10 mouse cellular contexts compared by ENCODE assay signal in the genomic region with DNA sequence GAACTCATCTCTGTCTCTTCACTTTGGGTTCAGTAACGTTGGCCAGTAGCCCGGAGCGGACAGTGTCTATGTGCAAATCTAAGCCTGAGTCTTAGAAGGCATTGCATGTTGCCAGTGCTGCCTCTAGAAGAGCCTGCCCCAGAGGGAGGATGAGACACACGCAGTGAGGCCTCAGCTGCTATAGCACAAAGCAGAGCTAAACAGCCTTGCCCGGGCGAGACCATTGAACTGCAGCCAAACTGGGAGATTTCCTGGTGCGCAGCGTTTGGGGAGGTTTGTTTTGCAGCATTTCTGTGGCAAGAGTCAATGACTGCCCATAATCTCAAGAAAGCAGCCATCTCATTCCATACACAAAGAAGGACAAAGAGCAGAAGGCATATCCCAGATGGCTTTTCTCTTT.
A peak's percentile ranks its signal among the peaks of the same experiment; 100 is the strongest.
DNase-seq lines count a peak whose midpoint lies in the region; ATAC-seq and TF ChIP-seq lines count a peak whose summit lies in the region.
"Had no signal": no experiment of that assay in that cellular context is flagged by ENCODE, and none has a peak within 500 bp of the region (broad histone marks: within the 10 kb centered on the region; RNA-seq: fewer than 3 reads in every experiment).

No protein-coding gene starts in this region.

- 49% methylated on average over 8 of the region's 8 CpGs for WGBS in forebrain, embryonic 14.5 days
- 67% methylated on average over 8 of the region's 8 CpGs for WGBS in forebrain, embryonic 12.5 days
- WGBS in liver, adult 2 months: 75% methylated on average over 8 of the region's 8 CpGs
- WGBS in liver, embryonic 11.5 days: 76% methylated on average over 8 of the region's 8 CpGs
- WGBS in midbrain, embryonic 13.5 days: 41% methylated on average over 8 of the region's 8 CpGs

- peaks cover 17% of the 10 kb centered on the region for H3K4me1 ChIP-seq in forebrain, embryonic 14.5 days (ENCODE audit: control insufficient read depth, insufficient read depth, low read length)
- peaks cover 43% of the 10 kb centered on the region for H3K4me1 ChIP-seq in forebrain, embryonic 12.5 days
- H3K4me1 ChIP-seq in liver, adult 2 months (ENCODE audit: control insufficient read depth, insufficient read depth, low read length): no peaks in the 10 kb centered on the region
- no peaks in the 10 kb centered on the region for H3K4me1 ChIP-seq in liver, embryonic 11.5 days (replicated peaks; ENCODE audit: control insufficient read depth, insufficient read depth, low read length)
- peaks cover 47% of the 10 kb centered on the region for H3K4me1 ChIP-seq in midbrain, embryonic 13.5 days (replicated peaks)

- no peaks in the 10 kb centered on the region for H3K36me3 ChIP-seq in forebrain, embryonic 14.5 days (ENCODE audit: control insufficient read depth, insufficient read depth, low read length)
- H3K36me3 ChIP-seq in forebrain, embryonic 12.5 days (replicated peaks): no peaks in the 10 kb centered on the region
- no peaks in the 10 kb centered on the region for H3K36me3 ChIP-seq in liver, adult 2 months (ENCODE audit: control insufficient read depth, insufficient read depth, low read length)
- H3K36me3 ChIP-seq in liver, embryonic 11.5 days (ENCODE audit: control insufficient read depth, insufficient read depth, low read length): no peaks in the 10 kb centered on the region
- H3K36me3 ChIP-seq in midbrain, embryonic 13.5 days: no peaks in the 10 kb centered on the region
- H3K36me3 ChIP-seq: embryonic facial prominence, embryonic 15.5 days; neural tube, embryonic 13.5 days had no signal

- no peaks in the 10 kb centered on the region for H3K79me2 ChIP-seq in liver, adult 2 months (ENCODE audit: control insufficient read depth, insufficient read depth, low read length)

- H3K4me3 ChIP-seq in forebrain, embryonic 14.5 days (ENCODE audit: low read depth, low read length): no peak overlapping the region
- H3K4me3 ChIP-seq in forebrain, embryonic 12.5 days (replicated peaks): no peak overlapping the region
- no peak overlapping the region for H3K4me3 ChIP-seq in liver, adult 2 months (ENCODE audit: insufficient read depth, low read depth, low read length)
- no peak overlapping the region for H3K4me3 ChIP-seq in liver, embryonic 11.5 days (ENCODE audit: low read depth, low read length)
- no peak overlapping the region for H3K4me3 ChIP-seq in midbrain, embryonic 13.5 days (replicated peaks)
- H3K4me3 ChIP-seq: embryonic facial prominence, embryonic 15.5 days; neural tube, embryonic 13.5 days had no signal

- no peak overlapping the region for H3K9ac ChIP-seq in forebrain, embryonic 14.5 days (ENCODE audit: low read length)
- no peak overlapping the region for H3K9ac ChIP-seq in forebrain, embryonic 12.5 days
- no peak overlapping the region for H3K9ac ChIP-seq in liver, adult 2 months (ENCODE audit: low read depth, low read length)
- no peak overlapping the region for H3K9ac ChIP-seq in liver, embryonic 11.5 days (ENCODE audit: low read depth, low read length)
- H3K9ac ChIP-seq in midbrain, embryonic 13.5 days (replicated peaks): no peak overlapping the region
- H3K9ac ChIP-seq: embryonic facial prominence, embryonic 15.5 days; neural tube, embryonic 13.5 days had no signal

- H3K4me2 ChIP-seq in forebrain, embryonic 14.5 days (ENCODE audit: low read length): no peak overlapping the region
- no peak overlapping the region for H3K4me2 ChIP-seq in forebrain, embryonic 12.5 days
- H3K4me2 ChIP-seq in liver, embryonic 11.5 days: no peak overlapping the region
- no peak overlapping the region for H3K4me2 ChIP-seq in midbrain, embryonic 13.5 days (replicated peaks)
- H3K4me2 ChIP-seq: embryonic facial prominence, embryonic 15.5 days; neural tube, embryonic 13.5 days had no signal

- DNase-seq in forebrain, embryonic 14.5 days (ENCODE audit: low spot score): peak; percentile 55
- peak; percentile 7 for DNase-seq in liver, adult 2 months (ENCODE audit: extremely low read depth, low read depth, low spot score)
- DNase-seq in liver, embryonic 11.5 days (ENCODE audit: low spot score): no peak
- peak; percentile 76 for DNase-seq in brain, embryonic 14.5 days (ENCODE audit: low read depth)
- no peak for DNase-seq in T-cell, adult 2 months (ENCODE audit: low spot score)
- DNase-seq in MN1 (ENCODE audit: low spot score): no peak

- H3K9me3 ChIP-seq in forebrain, embryonic 14.5 days (replicated peaks; ENCODE audit: control insufficient read depth, low read length): no peaks in the 10 kb centered on the region
- no peaks in the 10 kb centered on the region for H3K9me3 ChIP-seq in forebrain, embryonic 12.5 days
- no peaks in the 10 kb centered on the region for H3K9me3 ChIP-seq in liver, embryonic 11.5 days (ENCODE audit: control insufficient read depth, low read length)
- H3K9me3 ChIP-seq in midbrain, embryonic 13.5 days: no peaks in the 10 kb centered on the region
- H3K9me3 ChIP-seq: embryonic facial prominence, embryonic 15.5 days; neural tube, embryonic 13.5 days had no signal

- ATAC-seq in forebrain, embryonic 14.5 days: no peak
- ATAC-seq in forebrain, embryonic 12.5 days (ENCODE audit: low FRiP score): no peak
- ATAC-seq in liver, embryonic 11.5 days (replicated peaks; ENCODE audit: low FRiP score): no peak
- ATAC-seq in midbrain, embryonic 13.5 days: no peak

- TF ChIP-seq POLR2A in liver, adult 2 months (IDR thresholded peaks at IDR 0.05; ENCODE audit: extremely low read depth, insufficient read depth, low read length): no peak
- no peak for TF ChIP-seq POLR2A in brain, embryonic 14.5 days (IDR thresholded peaks at IDR 0.05; ENCODE audit: borderline replicate concordance, extremely low read depth, insufficient read depth, insufficient read length, poor library complexity, severe bottlenecking)

- H3K27ac ChIP-seq in forebrain, embryonic 14.5 days (ENCODE audit: low read depth, low read length): peak overlapping the region; percentile 46; the same call in 1 of the 2 replicates
- H3K27ac ChIP-seq in forebrain, embryonic 12.5 days: no peak overlapping the region
- no peak overlapping the region for H3K27ac ChIP-seq in liver, adult 2 months (replicated peaks; ENCODE audit: insufficient read depth, low read depth, low read length)
- H3K27ac ChIP-seq in liver, embryonic 11.5 days (ENCODE audit: low read depth, low read length): no peak overlapping the region
- H3K27ac ChIP-seq in midbrain, embryonic 13.5 days: peak overlapping the region; percentile 39; the same call in 1 of the 2 replicates
- H3K27ac ChIP-seq: embryonic facial prominence, embryonic 15.5 days; neural tube, embryonic 13.5 days had no signal

- no peak for TF ChIP-seq CTCF in liver, adult 2 months (IDR thresholded peaks at IDR 0.05; ENCODE audit: low read depth, low read length)
- no peak for TF ChIP-seq CTCF in brain, embryonic 14.5 days (IDR thresholded peaks at IDR 0.05; ENCODE audit: borderline replicate concordance, extremely low read depth, insufficient read depth, insufficient read length)

- H3K27me3 ChIP-seq in forebrain, embryonic 14.5 days (replicated peaks; ENCODE audit: control insufficient read depth, insufficient read depth, low read length): peaks cover 11% of the 10 kb centered on the region; the same call in 1 of the 2 replicates
- H3K27me3 ChIP-seq in forebrain, embryonic 12.5 days: peaks cover 52% of the 10 kb centered on the region
- H3K27me3 ChIP-seq in liver, adult 2 months (ENCODE audit: control insufficient read depth, insufficient read depth, low read length): peaks cover 4% of the 10 kb centered on the region; the same call in 1 of the 2 replicates
- peaks cover 35% of the 10 kb centered on the region for H3K27me3 ChIP-seq in liver, embryonic 11.5 days (replicated peaks; ENCODE audit: control insufficient read depth, insufficient read depth, low read length)
- H3K27me3 ChIP-seq in midbrain, embryonic 13.5 days: peaks cover 27% of the 10 kb centered on the region

Comparison
In these comparisons a context has a peak if more than half of its experiments do, and no peak if none do; other contexts are left out.
1. DNase-seq: peak in forebrain, embryonic 14.5 days (single experiment), liver, adult 2 months (single experiment) and brain, embryonic 14.5 days (single experiment); none in liver, embryonic 11.5 days (single experiment), T-cell, adult 2 months (single experiment) and MN1 (single experiment).
2. H3K27ac ChIP-seq: peak in forebrain, embryonic 14.5 days (single experiment) and midbrain, embryonic 13.5 days (single experiment); none in forebrain, embryonic 12.5 days (single experiment), liver, adult 2 months (single experiment) and liver, embryonic 11.5 days (single experiment).